Mouse (Mus musculus) heart, embryonic 12.5 days (tissue): ENCODE data around the gene Ptgir. TPM values are rescaled to one million over a fixed set of nuclear protein-coding genes. Genes with fewer than 3 reads are reported as not detected.

Experiments
- ATAC-seq: fragments of 200-750 bp; cut with Nextera tagmentation; 2 replicates; pipeline ENCODE4 v1.8.0; 2017; ENCODE audit warnings: moderate TSS enrichment, moderate library complexity; ENCODE audit not compliant: insufficient number of reproducible peaks, low FRiP score
- H3K27ac ChIP-seq: fragments of 300-500 bp; sonication (generic); 2 replicates; pipeline ENCODE4 v1.5.1; 2016; ENCODE audit warnings: mild to moderate bottlenecking, moderate library complexity; ENCODE audit not compliant: poor library complexity, severe bottlenecking
- H3K27me3 ChIP-seq: fragments of 300-500 bp; sonication (generic); replicated peaks from 2 replicates; pipeline ENCODE4 v1.6.1; 2016; ENCODE audit warnings: mild to moderate bottlenecking, moderate library complexity
- H3K36me3 ChIP-seq: fragments of 300-500 bp; sonication (generic); 2 replicates; pipeline ENCODE4 v1.6.1; 2016; ENCODE audit warnings: mild to moderate bottlenecking, moderate library complexity
- H3K4me1 ChIP-seq: fragments of 300-500 bp; sonication (generic); replicated peaks from 2 replicates; pipeline ENCODE4 v1.6.1; 2016; ENCODE audit warnings: mild to moderate bottlenecking
- H3K4me2 ChIP-seq: fragments of 300-500 bp; sonication (generic); 2 replicates; pipeline ENCODE4 v1.6.1; 2016; ENCODE audit warnings: mild to moderate bottlenecking, moderate library complexity
- H3K4me3 ChIP-seq: fragments of 300-500 bp; sonication (generic); 2 replicates; pipeline ENCODE4 v1.5.1; 2016; ENCODE audit warnings: mild to moderate bottlenecking
- H3K9ac ChIP-seq: fragments of 300-500 bp; sonication (generic); 2 replicates; pipeline ENCODE4 v1.6.1; 2016; ENCODE audit warnings: mild to moderate bottlenecking, moderate library complexity
- H3K9me3 ChIP-seq: fragments of 300-500 bp; sonication (generic); replicated peaks from 2 replicates; pipeline ENCODE4 v1.6.1; 2016; ENCODE audit warnings: mild to moderate bottlenecking, moderate library complexity
- WGBS: fragments of 180-500 bp; shearing (Covaris S2); methylation state at CpG from one replicate; pipeline ENCODE4 v1.1.7; 2016; 5-methylcytosine and 5-hydroxymethylcytosine counted together
- polyA plus RNA-seq: library from polyadenylated mRNA; unstranded; fragments of >200 nt; fragmentation: Nextera tagmentation; extraction: Ambion mirVana; gene quantifications from 2 replicates; pipeline ENCODE4 v1.2.1, GENCODE M21; 2016

The Ptgir gene
- polyA plus RNA-seq, 1 experiment from 2014 or later: 0.34 TPM

- H3K9me3 ChIP-seq: no peaks in the 10 kb centered on the region
- WGBS: 7% methylated on average over 11 of the region's 11 CpGs
Measured at GRCm38 (mm10) chr7:16876006-16876405, 30.3 kb upstream of the Ptgir start.

GRCm38 (mm10) chr7:16876608-16877007 lies 29.7 kb upstream of the Ptgir start:
- Histone ChIP-seq H3K27ac (peak overlapping the region; percentile 89), H3K4me2 (peak overlapping the region; percentile 76), H3K4me1 (peaks cover 35% of the 10 kb centered on the region), H3K27me3 (no peaks in the 10 kb centered on the region), H3K4me3 (peak overlapping the region; percentile 87), H3K36me3 (peaks cover 32% of the 10 kb centered on the region), H3K9me3 (peaks cover 2% of the 10 kb centered on the region; the same call in 1 of the 2 replicates), H3K9ac (peak overlapping the region; percentile 97)
- 4% methylated on average over 13 of the region's 13 CpGs for WGBS
- ATAC-seq: no peak

More at GRCm38 (mm10) chr7:16876006-16876405, 30.3 kb upstream of the Ptgir start:
- Histone ChIP-seq H3K4me3 (peak overlapping the region; percentile 87), H3K4me2 (peak overlapping the region; percentile 76), H3K4me1 (peaks cover 32% of the 10 kb centered on the region), H3K27me3 (no peaks in the 10 kb centered on the region), H3K9ac (peak overlapping the region; percentile 97), H3K36me3 (peaks cover 28% of the 10 kb centered on the region), H3K27ac (peak overlapping the region; percentile 89)
- no peak for ATAC-seq

GRCm38 (mm10) chr7:16877717-16878116 lies 28.6 kb upstream of the Ptgir start:
- no peak overlapping the region; the same call in 1 of the 2 replicates for H3K4me2 ChIP-seq
- peaks cover 46% of the 10 kb centered on the region for H3K4me1 ChIP-seq
- 79% methylated on average over 3 of the region's 3 CpGs for WGBS
- peaks cover 7% of the 10 kb centered on the region; the same call in 1 of the 2 replicates for H3K9me3 ChIP-seq
- no peak overlapping the region for H3K4me3 ChIP-seq
- H3K27ac ChIP-seq: no peak overlapping the region
- no peak overlapping the region for H3K9ac ChIP-seq
- no peaks in the 10 kb centered on the region for H3K27me3 ChIP-seq
- ATAC-seq: no peak
- peaks cover 33% of the 10 kb centered on the region for H3K36me3 ChIP-seq

- peak; percentile 57 for ATAC-seq
- Histone ChIP-seq H3K4me2 (peak overlapping the region; percentile 42), H3K9ac (peak overlapping the region; percentile 75; the same call in 1 of the 2 replicates), H3K9me3 (peaks cover 9% of the 10 kb centered on the region), H3K27ac (peak overlapping the region; percentile 99), H3K36me3 (peaks cover 55% of the 10 kb centered on the region), H3K27me3 (peaks cover 7% of the 10 kb centered on the region), H3K4me3 (no peak overlapping the region), H3K4me1 (peaks cover 54% of the 10 kb centered on the region)
- 16% methylated on average over 9 of the region's 9 CpGs for WGBS
Measured at GRCm38 (mm10) chr7:16879796-16880547, 26.3 kb upstream of the Ptgir start.

- Histone ChIP-seq H3K4me2 (peak overlapping the region; percentile 42), H3K27ac (peak overlapping the region; percentile 99), H3K9ac (peak overlapping the region; percentile 75), H3K4me3 (no peak overlapping the region), H3K27me3 (peaks cover 13% of the 10 kb centered on the region), H3K36me3 (peaks cover 61% of the 10 kb centered on the region), H3K9me3 (peaks cover 16% of the 10 kb centered on the region), H3K4me1 (peaks cover 59% of the 10 kb centered on the region)
- 19% methylated on average over 5 of the region's 5 CpGs for WGBS
- no peak for ATAC-seq
Measured at GRCm38 (mm10) chr7:16880615-16881014, 25.7 kb upstream of the Ptgir start.

GRCm38 (mm10) chr7:16883162-16883561 lies 23.1 kb upstream of the Ptgir start:
- no peak for ATAC-seq
- H3K36me3 ChIP-seq: peaks cover 84% of the 10 kb centered on the region
- no peak overlapping the region for H3K4me3 ChIP-seq
- 83% methylated on average over 6 of the region's 6 CpGs for WGBS
- peaks cover 21% of the 10 kb centered on the region for H3K27me3 ChIP-seq
- H3K9ac ChIP-seq: 0 out of 2 replicates have a peak overlapping the region, but pooled peaks have one; percentile 2
- peaks cover 46% of the 10 kb centered on the region for H3K4me1 ChIP-seq
- no peak overlapping the region for H3K4me2 ChIP-seq
- H3K9me3 ChIP-seq: peaks cover 25% of the 10 kb centered on the region
- peak overlapping the region; percentile 75 for H3K27ac ChIP-seq

- Histone ChIP-seq H3K27ac (no peak overlapping the region), H3K9me3 (peaks cover 25% of the 10 kb centered on the region), H3K9ac (no peak overlapping the region), H3K4me2 (no peak overlapping the region), H3K4me3 (no peak overlapping the region), H3K27me3 (peaks cover 21% of the 10 kb centered on the region), H3K36me3 (peaks cover 80% of the 10 kb centered on the region), H3K4me1 (peaks cover 43% of the 10 kb centered on the region)
- 76% methylated on average over 4 of the region's 4 CpGs for WGBS
- ATAC-seq: no peak
Measured at GRCm38 (mm10) chr7:16884334-16884733, 22.0 kb upstream of the Ptgir start.

- peaks cover 30% of the 10 kb centered on the region for H3K9me3 ChIP-seq
- H3K36me3 ChIP-seq: peaks cover 82% of the 10 kb centered on the region
- H3K27me3 ChIP-seq: peaks cover 21% of the 10 kb centered on the region
- peaks cover 35% of the 10 kb centered on the region for H3K4me1 ChIP-seq
- 31% methylated on average over 94 of the region's 95 CpGs for WGBS
- H3K4me2 ChIP-seq: peak overlapping the region; percentile 50
- H3K27ac ChIP-seq: no peak overlapping the region
- ATAC-seq: no peak
- peak overlapping the region; percentile 34 for H3K4me3 ChIP-seq
- H3K9ac ChIP-seq: peak overlapping the region; percentile 24
Measured at GRCm38 (mm10) chr7:16885271-16885776, 21.0 kb upstream of the Ptgir start.

- Histone ChIP-seq H3K4me1 (peaks cover 35% of the 10 kb centered on the region), H3K9me3 (peaks cover 30% of the 10 kb centered on the region), H3K4me2 (peak overlapping the region; percentile 50; the same call in 1 of the 2 replicates), H3K4me3 (peak overlapping the region; percentile 34), H3K27ac (no peak overlapping the region), H3K36me3 (peaks cover 80% of the 10 kb centered on the region), H3K9ac (peak overlapping the region; percentile 14; the same call in 1 of the 2 replicates), H3K27me3 (peaks cover 21% of the 10 kb centered on the region)
- 59% methylated on average over 59 of the region's 59 CpGs for WGBS
- no peak for ATAC-seq
Measured at GRCm38 (mm10) chr7:16885905-16886304, 20.4 kb upstream of the Ptgir start.

- ATAC-seq: 0 out of 2 replicates have a peak, but pooled peaks have one; percentile 0
- peaks cover 45% of the 10 kb centered on the region for H3K4me1 ChIP-seq
- WGBS: 24% methylated on average over 6 of the region's 6 CpGs
Measured at GRCm38 (mm10) chr7:16890536-16890935, 15.8 kb upstream of the Ptgir start.

GRCm38 (mm10) chr7:16890944-16891343 lies 15.3 kb upstream of the Ptgir start:
- peaks cover 32% of the 10 kb centered on the region for H3K27me3 ChIP-seq
- peak overlapping the region; percentile 77 for H3K27ac ChIP-seq
- peaks cover 11% of the 10 kb centered on the region for H3K9me3 ChIP-seq
- ATAC-seq: peak; percentile 82
- H3K9ac ChIP-seq: peak overlapping the region; percentile 42; the same call in 1 of the 2 replicates
- H3K4me2 ChIP-seq: peak overlapping the region; percentile 71
- WGBS: 1% methylated on average over 23 of the region's 23 CpGs
- peak overlapping the region; percentile 15 for H3K4me3 ChIP-seq
- peaks cover 45% of the 10 kb centered on the region for H3K4me1 ChIP-seq
- H3K36me3 ChIP-seq: peaks cover 33% of the 10 kb centered on the region

More at GRCm38 (mm10) chr7:16890536-16890935, 15.8 kb upstream of the Ptgir start:
- Histone ChIP-seq H3K27me3 (peaks cover 36% of the 10 kb centered on the region), H3K36me3 (peaks cover 37% of the 10 kb centered on the region), H3K9me3 (peaks cover 15% of the 10 kb centered on the region), H3K9ac (peak overlapping the region; percentile 42; the same call in 1 of the 2 replicates), H3K4me3 (peak overlapping the region; percentile 15), H3K4me2 (peak overlapping the region; percentile 71), H3K27ac (peak overlapping the region; percentile 77)
